ENCODE assay signal across 13 mouse cellular contexts in genomic region chr16:26590897-26591570, GRCm38 (mm10).
DNase-seq lines count a peak whose midpoint lies in the region.
"Had no signal": no experiment of that assay in that cellular context is flagged by ENCODE, and none has a peak within 500 bp of the region (broad histone marks: within the 10 kb centered on the region; RNA-seq: fewer than 3 reads in every experiment).

No protein-coding gene starts in this region.

- peak; percentile 6 to 21 for DNase-seq in lung, adult 18-20 months
- DNase-seq in lung, postnatal 4 days = no peak
- DNase-seq in 3T3-L1 (ENCODE audit: low read depth, low spot score) (peak; percentile 59), NIH3T3 (ENCODE audit: low read depth) (peak; percentile 38)
- peak; percentile 54 for DNase-seq in telencephalon, adult 2 months (ENCODE audit: low read depth, low spot score)
- no peak for DNase-seq in testis, postnatal 10 days (ENCODE audit: low spot score)
- DNase-seq: adrenal gland, postnatal 10 days; B cell, adult 2 months; cerebellum, adult 11-12 months; cerebellum, adult 9-10 months; cerebellum, postnatal 25 days; gastrocnemius, adult 2 months; gastrocnemius, postnatal 25 days had no signal

Comparison
In these comparisons a context has a peak if more than half of its experiments do, and no peak if none do; other contexts are left out.
1. DNase-seq: peak in lung, adult 18-20 months (2 of 2), 3T3-L1 (single experiment), NIH3T3 (single experiment) and telencephalon, adult 2 months (single experiment); none in lung, postnatal 4 days (0 of 2) and testis, postnatal 10 days (single experiment).